Mouse (Mus musculus) lung, embryonic 16.5 days (tissue): Measurements from ENCODE around the gene Mllt10. TPM values are rescaled to one million over a fixed set of nuclear protein-coding genes. Genes with fewer than 3 reads are reported as not detected.

Experiments used
- ATAC-seq: fragments of 200-750 bp; cut with Nextera tagmentation; 2 replicates; pipeline ENCODE4 v1.8.0; 2017; ENCODE audit warnings: low read depth, mild to moderate bottlenecking, moderate library complexity
- H3K27ac ChIP-seq: fragments of 300-500 bp; sonication (generic); 2 replicates; pipeline ENCODE4 v1.5.1; 2014; ENCODE audit warnings: mild to moderate bottlenecking, control low read depth, low read length
- H3K27me3 ChIP-seq: fragments of 300-500 bp; sonication (generic); 2 replicates; pipeline ENCODE4 v1.6.1; 2014; ENCODE audit warnings: low read depth, low read length, mixed read lengths; ENCODE audit not compliant: control insufficient read depth, insufficient read depth
- H3K36me3 ChIP-seq: fragments of 300-500 bp; sonication (generic); 2 replicates; pipeline ENCODE4 v1.6.1; 2014; ENCODE audit warnings: low read length; ENCODE audit not compliant: control insufficient read depth, insufficient read depth
- H3K4me1 ChIP-seq: fragments of 300-500 bp; sonication (generic); replicated peaks from 2 replicates; pipeline ENCODE4 v1.6.1; 2014; ENCODE audit warnings: low read length, mixed read lengths; ENCODE audit not compliant: control insufficient read depth, insufficient read depth
- H3K4me2 ChIP-seq: fragments of 300-500 bp; sonication (generic); 2 replicates; pipeline ENCODE4 v1.6.1; 2014; ENCODE audit warnings: low read depth, low read length, control low read depth
- H3K4me3 ChIP-seq: fragments of 300-500 bp; sonication (generic); 2 replicates; pipeline ENCODE4 v1.5.1; 2014; ENCODE audit warnings: mild to moderate bottlenecking, low read length, control low read depth
- H3K9ac ChIP-seq: fragments of 300-500 bp; sonication (generic); 2 replicates; pipeline ENCODE4 v1.6.1; 2014; ENCODE audit warnings: low read length, control low read depth
- H3K9me3 ChIP-seq: fragments of 300-500 bp; sonication (generic); 2 replicates; pipeline ENCODE4 v1.6.1; 2016; ENCODE audit warnings: low read length; ENCODE audit not compliant: control insufficient read depth
- WGBS: fragments of 180-500 bp; shearing (Covaris S2); extraction: QIAGEN DNeasy Blood & Tissue Kit; methylation state at CpG from one replicate; pipeline ENCODE4 v1.1.7; 2014; 5-methylcytosine and 5-hydroxymethylcytosine counted together
- polyA plus RNA-seq: library from polyadenylated mRNA; unstranded; fragments of >200 nt; fragmentation: Nextera tagmentation; extraction: Ambion mirVana; gene quantifications from 2 replicates; pipeline ENCODE4 v1.2.1, GENCODE M21; 2015

Mllt10 gene
- polyA plus RNA-seq = 56.1 and 57.9 TPM in 2 replicates

- Histone ChIP-seq H3K4me3 (peak within 1 kb of the TSS; percentile 68), H3K4me2 (peak within 1 kb of the TSS; percentile 76), H3K27me3 (no peaks in the 10 kb centered on the region), H3K9me3 (no peaks in the 10 kb centered on the region), H3K9ac (peak within 1 kb of the TSS; percentile 84), H3K36me3 (no peaks in the 10 kb centered on the region), H3K27ac (peak within 1 kb of the TSS; percentile 98), H3K4me1 (peaks cover 14% of the 10 kb centered on the region)
- no peak for ATAC-seq
- 4% methylated on average over 20 of the region's 20 CpGs for WGBS
Observed at GRCm38 (mm10) chr2:18055016-18055928, at the start of gene Mllt10. Gene Mllt10 (plus strand): TSS chr2:18055237.

GRCm38 (mm10) chr2:18011226-18011625 is 43.8 kb upstream of the Mllt10 start:
- Histone ChIP-seq H3K27me3 (no peaks in the 10 kb centered on the region), H3K4me3 (no peak overlapping the region), H3K9me3 (no peaks in the 10 kb centered on the region), H3K27ac (no peak overlapping the region), H3K36me3 (no peaks in the 10 kb centered on the region), H3K4me1 (no peaks in the 10 kb centered on the region), H3K4me2 (no peak overlapping the region), H3K9ac (no peak overlapping the region)
- WGBS = 75% methylated on average over 6 of the region's 6 CpGs
- no peak for ATAC-seq

GRCm38 (mm10) chr2:18012866-18013265 is 42.2 kb upstream of the Mllt10 start:
- Histone ChIP-seq H3K9me3 (no peaks in the 10 kb centered on the region), H3K4me1 (no peaks in the 10 kb centered on the region), H3K9ac (no peak overlapping the region), H3K27ac (no peak overlapping the region), H3K4me3 (no peak overlapping the region), H3K27me3 (no peaks in the 10 kb centered on the region), H3K36me3 (no peaks in the 10 kb centered on the region), H3K4me2 (no peak overlapping the region)
- no peak for ATAC-seq
- WGBS = 84% methylated on average over 3 of the region's 3 CpGs

GRCm38 (mm10) chr2:18015581-18015980 is 39.5 kb upstream of the Mllt10 start:
- H3K36me3 ChIP-seq = no peaks in the 10 kb centered on the region
- no peaks in the 10 kb centered on the region for H3K27me3 ChIP-seq
- no peaks in the 10 kb centered on the region for H3K9me3 ChIP-seq
- H3K9ac ChIP-seq = no peak overlapping the region
- no peaks in the 10 kb centered on the region for H3K4me1 ChIP-seq
- 61% methylated on average over 3 of the region's 3 CpGs for WGBS
- ATAC-seq = no peak
- no peak overlapping the region for H3K4me2 ChIP-seq
- H3K4me3 ChIP-seq = no peak overlapping the region
- H3K27ac ChIP-seq = no peak overlapping the region

- H3K9me3 ChIP-seq = no peaks in the 10 kb centered on the region
- H3K27me3 ChIP-seq = no peaks in the 10 kb centered on the region
- H3K27ac ChIP-seq = no peak overlapping the region
- H3K4me1 ChIP-seq = no peaks in the 10 kb centered on the region
- H3K4me3 ChIP-seq = no peak overlapping the region
- H3K9ac ChIP-seq = no peak overlapping the region
- 90% methylated on average over 1 of the region's 1 CpGs for WGBS
- H3K36me3 ChIP-seq = no peaks in the 10 kb centered on the region
- H3K4me2 ChIP-seq = no peak overlapping the region
- no peak for ATAC-seq
Observed at GRCm38 (mm10) chr2:18016639-18017038, 38.4 kb upstream of the Mllt10 start.

- H3K4me2 ChIP-seq = no peak overlapping the region
- no peak overlapping the region for H3K27ac ChIP-seq
- 92% methylated on average over 6 of the region's 6 CpGs for WGBS
- no peak overlapping the region for H3K4me3 ChIP-seq
- ATAC-seq = no peak
- no peaks in the 10 kb centered on the region for H3K4me1 ChIP-seq
- H3K9me3 ChIP-seq = no peaks in the 10 kb centered on the region
- H3K9ac ChIP-seq = no peak overlapping the region
- H3K27me3 ChIP-seq = no peaks in the 10 kb centered on the region
- no peaks in the 10 kb centered on the region for H3K36me3 ChIP-seq
Observed at GRCm38 (mm10) chr2:18017321-18017720, 37.7 kb upstream of the Mllt10 start.

GRCm38 (mm10) chr2:18019122-18019521 is 35.9 kb upstream of the Mllt10 start:
- Histone ChIP-seq H3K4me3 (no peak overlapping the region), H3K4me1 (no peaks in the 10 kb centered on the region), H3K4me2 (no peak overlapping the region), H3K36me3 (no peaks in the 10 kb centered on the region), H3K27ac (no peak overlapping the region), H3K27me3 (no peaks in the 10 kb centered on the region), H3K9me3 (no peaks in the 10 kb centered on the region), H3K9ac (no peak overlapping the region)
- no peak for ATAC-seq
- WGBS = 63% methylated on average over 1 of the region's 1 CpGs

GRCm38 (mm10) chr2:18022886-18023285 is 32.2 kb upstream of the Mllt10 start:
- Histone ChIP-seq H3K27me3 (no peaks in the 10 kb centered on the region), H3K36me3 (no peaks in the 10 kb centered on the region), H3K9ac (0 out of 2 replicates have a peak overlapping the region, but pooled peaks have one; percentile 24), H3K4me3 (no peak overlapping the region), H3K9me3 (no peaks in the 10 kb centered on the region), H3K27ac (no peak overlapping the region), H3K4me1 (peaks cover 9% of the 10 kb centered on the region; the same call in 1 of the 2 replicates), H3K4me2 (no peak overlapping the region)
- no peak for ATAC-seq
- WGBS = 50% methylated on average over 1 of the region's 1 CpGs

- Histone ChIP-seq H3K4me3 (no peak overlapping the region), H3K9me3 (no peaks in the 10 kb centered on the region), H3K4me1 (peaks cover 9% of the 10 kb centered on the region; the same call in 1 of the 2 replicates), H3K27me3 (no peaks in the 10 kb centered on the region), H3K36me3 (no peaks in the 10 kb centered on the region), H3K9ac (no peak overlapping the region), H3K4me2 (no peak overlapping the region), H3K27ac (no peak overlapping the region)
- no peak for ATAC-seq
- 58% methylated on average over 5 of the region's 5 CpGs for WGBS
Observed at GRCm38 (mm10) chr2:18025116-18025515, 29.9 kb upstream of the Mllt10 start.
